Mouse (Mus musculus) embryonic fibroblast, embryonic 13.5 days (primary cell): ENCODE results near the gene Acadvl.

ENCODE experiments used
- CTCF ChIP-seq: IDR thresholded peaks from 2 replicates; pipeline ENCODE4 v1.5.1; 2011; ENCODE audit warnings: mild to moderate bottlenecking, control low read depth, low read length, moderate library complexity, borderline replicate concordance; ENCODE audit not compliant: insufficient read depth
- POLR2A ChIP-seq: IDR thresholded peaks from 2 replicates; pipeline ENCODE4 v1.6.1; 2011; ENCODE audit warnings: low read depth, mild to moderate bottlenecking, control low read depth, low read length, moderate library complexity

DNA sequence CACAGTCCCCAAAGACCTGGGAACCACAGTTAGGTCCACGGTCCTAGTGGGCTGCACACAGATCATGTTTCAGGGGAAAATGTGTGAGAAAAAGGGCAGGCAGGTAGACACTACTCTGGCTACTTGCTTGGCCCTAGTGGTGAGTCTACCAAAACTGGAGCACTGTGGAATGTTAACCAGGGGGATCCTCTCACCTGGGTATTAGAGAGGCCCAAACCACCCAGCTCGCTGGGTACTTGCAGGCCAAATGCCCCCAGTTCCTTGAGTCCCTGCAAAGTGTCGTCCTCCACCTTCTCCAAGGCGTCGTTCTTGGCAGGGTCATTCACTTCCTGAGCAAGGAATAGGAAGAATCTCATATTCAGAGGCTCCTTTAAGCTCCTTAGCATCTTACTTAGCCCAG lies 1.2 kb downstream of the Acadvl start:
- TF ChIP-seq CTCF (no peak), POLR2A (no peak)
